Mouse (Mus musculus): ENCODE measurements around the gene Colec11. TPM values are rescaled to one million over a fixed set of nuclear protein-coding genes. Genes with fewer than 3 reads are reported as not detected.

Gene Colec11
- polyA plus RNA-seq, 1 experiment from 2014 or later = 3.5 TPM

Other genes starting within 250 kb of the Colec11 start
- 0.10 and 0.12 TPM in 2 replicates for gene Dcdc2c, start 71.0 kb downstream of the Colec11 start, polyA plus RNA-seq (2015; fragmentation: Nextera tagmentation; extraction: Ambion mirVana)
- not detected in 2 replicates for gene Allc, start 40.9 kb downstream of the Colec11 start, polyA plus RNA-seq (2015; fragmentation: Nextera tagmentation; extraction: Ambion mirVana)
- gene Rps7, start 12.6 kb upstream of the Colec11 start, polyA plus RNA-seq (2015; fragmentation: Nextera tagmentation; extraction: Ambion mirVana) = 1,181 and 1,244 TPM in 2 replicates
- gene Rnaseh1, start 26.2 kb upstream of the Colec11 start, polyA plus RNA-seq (2015; fragmentation: Nextera tagmentation; extraction: Ambion mirVana) = 34.9 and 38.6 TPM in 2 replicates
- 75.2 and 77.8 TPM in 2 replicates for gene Adi1, start 51.9 kb upstream of the Colec11 start, polyA plus RNA-seq (2015; fragmentation: Nextera tagmentation; extraction: Ambion mirVana)
- gene Trappc12, start 127.1 kb upstream of the Colec11 start, polyA plus RNA-seq (2015; fragmentation: Nextera tagmentation; extraction: Ambion mirVana) = 38.6 and 40.0 TPM in 2 replicates
- gene Eipr1, start 128.4 kb upstream of the Colec11 start, polyA plus RNA-seq (2015; fragmentation: Nextera tagmentation; extraction: Ambion mirVana) = 50.3 and 57.0 TPM in 2 replicates